Comparison of ENCODE assay signal across 13 mouse cellular contexts in the genomic region with DNA sequence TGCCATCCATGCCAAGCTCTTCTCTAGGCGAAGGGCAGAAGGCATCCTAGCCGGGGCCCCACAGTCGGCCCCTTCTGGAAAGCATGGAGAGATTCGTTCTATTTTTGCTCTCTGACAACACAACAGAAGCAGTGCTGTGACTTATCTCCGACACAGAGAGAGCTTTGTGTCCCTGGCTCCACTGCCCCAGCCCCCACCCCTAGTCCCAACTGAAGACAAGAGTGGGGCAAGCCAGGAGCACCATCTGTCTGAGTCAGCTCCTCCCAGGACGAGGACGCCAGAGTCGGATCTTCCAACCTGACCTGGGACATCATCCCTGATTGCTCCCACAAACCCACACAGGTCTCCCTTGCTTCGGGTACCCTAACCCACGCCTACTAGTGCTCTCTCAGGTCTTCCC.
DNase-seq lines count a peak whose midpoint lies in the region; ATAC-seq lines count a peak whose summit lies in the region.
"Had no signal": no experiment of that assay in that cellular context is flagged by ENCODE, and none has a peak within 500 bp of the region (broad histone marks: within the 10 kb centered on the region; RNA-seq: fewer than 3 reads in every experiment).

No protein-coding gene starts in this region.

- no peak overlapping the region for H3K4me2 ChIP-seq in heart, embryonic 11.5 days

- peak; percentile 56 for ATAC-seq in heart, embryonic 11.5 days (replicated peaks; ENCODE audit: insufficient number of reproducible peaks, low FRiP score, low TSS enrichment)

- H3K36me3 ChIP-seq in heart, embryonic 11.5 days (ENCODE audit: control insufficient read depth, insufficient read depth, low read length), result no peaks in the 10 kb centered on the region

- peaks cover 28% of the 10 kb centered on the region for H3K4me1 ChIP-seq in heart, embryonic 11.5 days (ENCODE audit: control insufficient read depth, insufficient read depth, low read length)

- H3K4me3 ChIP-seq in heart, embryonic 11.5 days (ENCODE audit: low read depth, low read length), result no peak overlapping the region

- DNase-seq in cerebellum, postnatal 10 days, result peak; percentile 64 to 75
- DNase-seq in cerebellum, postnatal 4 days (ENCODE audit: low spot score in 2 of 2), result no peak
- peak; percentile 65 for DNase-seq in layer of hippocampus, adult 9-11 months
- no peak for DNase-seq in layer of hippocampus, postnatal 10 days (ENCODE audit: low spot score in 2 of 2)
- DNase-seq in heart, postnatal 4 days, result peak; percentile 68
- DNase-seq in kidney, adult 9 months, result no peak
- DNase-seq in embryo, embryonic 10 days (ENCODE audit: low spot score), result no peak
- DNase-seq: lung, adult 2 months; midbrain, embryonic 14.5 days; spleen, adult 18-20 months had no signal

- no peak overlapping the region for H3K9ac ChIP-seq in heart, embryonic 11.5 days (ENCODE audit: low read depth, low read length)

- H3K27ac ChIP-seq in heart, embryonic 11.5 days (ENCODE audit: low read depth, low read length), result peak overlapping the region; percentile 75
- H3K27ac ChIP-seq: kidney, postnatal 0 days; macrophage had no signal

- H3K27me3 ChIP-seq in heart, embryonic 11.5 days (ENCODE audit: control insufficient read depth, insufficient read depth, low read length), result 0 out of 2 replicates have a peak, but pooled peaks cover under 1% of the 10 kb centered on the region

- H3K9me3 ChIP-seq in heart, embryonic 11.5 days (replicated peaks; ENCODE audit: control insufficient read depth, low read length), result no peaks in the 10 kb centered on the region

- 30% methylated on average over 10 of the region's 10 CpGs for WGBS in heart, embryonic 11.5 days (ENCODE audit: insufficient replicate concordance)

Comparison
In these comparisons a context has a peak if more than half of its experiments do, and no peak if none do; other contexts are left out.
1. DNase-seq: peak in cerebellum, postnatal 10 days (2 of 2), layer of hippocampus, adult 9-11 months (single experiment) and heart, postnatal 4 days (single experiment); none in cerebellum, postnatal 4 days (0 of 2), layer of hippocampus, postnatal 10 days (0 of 2), kidney, adult 9 months (single experiment) and embryo, embryonic 10 days (single experiment).